Mouse (Mus musculus): ENCODE measurements around the gene Zbtb26. TPM values are rescaled to one million over a fixed set of nuclear protein-coding genes. Genes with fewer than 3 reads are reported as not detected.

Gene Zbtb26
- polyA plus RNA-seq, 1 experiment from 2014 or later = 7.6 TPM

- H3K4me3 ChIP-seq (ENCODE audit: low read depth, low read length) = peak overlapping the region; percentile 96
- DNase-seq (ENCODE audit: low spot score) (no peak), ATAC-seq (replicated peaks; ENCODE audit: low FRiP score) (no peak)
- WGBS = 5% methylated on average over 3 of the region's 3 CpGs
- H3K4me2 ChIP-seq = peak overlapping the region; percentile 85
- H3K36me3 ChIP-seq (ENCODE audit: control insufficient read depth, insufficient read depth, low read length) = no peaks in the 10 kb centered on the region
- H3K4me1 ChIP-seq (replicated peaks; ENCODE audit: control insufficient read depth, insufficient read depth, low read length) = peaks cover 9% of the 10 kb centered on the region; the same call in 1 of the 2 replicates
- no peaks in the 10 kb centered on the region for H3K9me3 ChIP-seq (ENCODE audit: control insufficient read depth, low read length)
- peak overlapping the region; percentile 90 for H3K9ac ChIP-seq (ENCODE audit: low read depth, low read length)
- H3K27me3 ChIP-seq (replicated peaks; ENCODE audit: control insufficient read depth, insufficient read depth, low read length) = no peaks in the 10 kb centered on the region
- H3K27ac ChIP-seq (ENCODE audit: low read depth, low read length) = peak overlapping the region; percentile 88
Observed at GRCm38 (mm10) chr2:37421903-37422302, 21.0 kb downstream of the Zbtb26 start.

DNA sequence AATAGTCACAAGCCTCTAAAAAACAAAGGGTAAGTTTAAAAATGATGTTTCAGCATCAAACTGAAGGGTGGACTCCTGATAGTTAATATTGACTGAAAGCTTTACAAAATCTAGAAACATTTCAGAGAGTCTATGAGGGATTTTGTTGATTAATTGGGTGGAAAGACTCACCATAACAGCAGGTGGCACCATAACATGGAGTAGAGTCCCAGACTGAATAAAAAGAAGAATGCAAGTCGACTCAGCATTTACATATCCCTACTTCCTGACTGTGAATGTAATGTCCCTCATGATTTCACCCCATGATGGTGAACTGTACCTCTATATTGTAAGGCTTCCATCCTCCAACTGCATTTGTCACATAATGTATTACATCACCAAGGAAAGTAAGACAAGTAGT lies 47.4 kb downstream of the Zbtb26 start:
- no peaks in the 10 kb centered on the region for H3K9me3 ChIP-seq (ENCODE audit: control insufficient read depth, low read length)
- DNase-seq (ENCODE audit: low spot score) (no peak), ATAC-seq (replicated peaks; ENCODE audit: low FRiP score) (no peak)
- 72% methylated on average over 1 of the region's 1 CpGs for WGBS
- H3K27me3 ChIP-seq (replicated peaks; ENCODE audit: control insufficient read depth, insufficient read depth, low read length) = no peaks in the 10 kb centered on the region
- H3K9ac ChIP-seq (ENCODE audit: low read depth, low read length) = no peak overlapping the region
- no peak overlapping the region for H3K4me3 ChIP-seq (ENCODE audit: low read depth, low read length)
- H3K4me1 ChIP-seq (replicated peaks; ENCODE audit: control insufficient read depth, insufficient read depth, low read length) = no peaks in the 10 kb centered on the region
- H3K27ac ChIP-seq (ENCODE audit: low read depth, low read length) = no peak overlapping the region
- H3K36me3 ChIP-seq (ENCODE audit: control insufficient read depth, insufficient read depth, low read length) = peaks cover 9% of the 10 kb centered on the region
- H3K4me2 ChIP-seq = no peak overlapping the region

DNA sequence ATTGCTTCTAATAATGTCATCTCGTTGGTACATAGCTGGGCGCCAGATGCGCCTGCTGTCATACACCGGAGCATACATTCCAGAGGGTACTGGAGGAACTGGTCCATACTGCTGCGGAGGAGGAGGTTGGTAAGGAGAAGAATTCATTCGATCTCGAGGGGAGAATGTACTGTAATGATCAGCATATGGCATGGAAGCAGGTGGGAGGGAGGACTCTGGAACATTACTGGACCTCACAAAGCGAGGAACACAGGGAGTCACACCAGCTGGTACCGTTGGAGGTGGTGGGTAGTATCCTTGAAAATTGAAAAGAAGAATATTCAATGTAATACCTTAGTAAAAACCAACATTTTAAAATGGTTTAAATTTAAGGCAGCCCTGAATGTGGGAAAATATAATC lies 60.0 kb downstream of the Zbtb26 start:
- peaks cover 5% of the 10 kb centered on the region; the same call in 1 of the 2 replicates for H3K36me3 ChIP-seq (ENCODE audit: control insufficient read depth, insufficient read depth, low read length)
- no peaks in the 10 kb centered on the region for H3K27me3 ChIP-seq (replicated peaks; ENCODE audit: control insufficient read depth, insufficient read depth, low read length)
- no peaks in the 10 kb centered on the region for H3K9me3 ChIP-seq (ENCODE audit: control insufficient read depth, low read length)
- H3K9ac ChIP-seq (ENCODE audit: low read depth, low read length) = no peak overlapping the region
- no peak overlapping the region for H3K4me2 ChIP-seq
- DNase-seq (ENCODE audit: low spot score) (no peak), ATAC-seq (replicated peaks; ENCODE audit: low FRiP score) (no peak)
- WGBS = 95% methylated on average over 9 of the region's 9 CpGs
- H3K4me1 ChIP-seq (replicated peaks; ENCODE audit: control insufficient read depth, insufficient read depth, low read length) = no peaks in the 10 kb centered on the region
- no peak overlapping the region for H3K27ac ChIP-seq (ENCODE audit: low read depth, low read length)
- no peak overlapping the region for H3K4me3 ChIP-seq (ENCODE audit: low read depth, low read length)

Other genes starting within 250 kb of the Zbtb26 start
- gene Olfr366, start 231.6 kb downstream of the Zbtb26 start, polyA plus RNA-seq (2014; fragmentation: Nextera tagmentation; extraction: Ambion mirVana) = not detected in 2 replicates
- not detected in 2 replicates for gene Olfr368, start 116.6 kb downstream of the Zbtb26 start, polyA plus RNA-seq (2014; fragmentation: Nextera tagmentation; extraction: Ambion mirVana)
- 26.0 and 30.3 TPM in 2 replicates for gene Pdcl, start 83.8 kb downstream of the Zbtb26 start, polyA plus RNA-seq (2014; fragmentation: Nextera tagmentation; extraction: Ambion mirVana)
- 7.2 and 8.8 TPM in 2 replicates for gene Rc3h2, start 20.2 kb downstream of the Zbtb26 start, polyA plus RNA-seq (2014; fragmentation: Nextera tagmentation; extraction: Ambion mirVana)
- 4.0 and 4.4 TPM in 2 replicates for gene Zbtb6, start within 50 bp of the Zbtb26 start, polyA plus RNA-seq (2014; fragmentation: Nextera tagmentation; extraction: Ambion mirVana)
- 20.3 and 20.4 TPM in 2 replicates for gene Rabgap1, start 144 bp upstream of the Zbtb26 start, polyA plus RNA-seq (2014; fragmentation: Nextera tagmentation; extraction: Ambion mirVana)
- gene Gpr21, start 73.2 kb upstream of the Zbtb26 start, polyA plus RNA-seq (2014; fragmentation: Nextera tagmentation; extraction: Ambion mirVana) = 0.25 and 0.51 TPM in 2 replicates

All from liver, embryonic 11.5 days (tissue).